Mouse (Mus musculus) hindbrain, embryonic 14.5 days (tissue): ENCODE results near the gene Tnfaip8l1. TPM values are rescaled to one million over a fixed set of nuclear protein-coding genes. Genes with fewer than 3 reads are reported as not detected.

Experiments used
- ATAC-seq: fragments of 200-750 bp; cut with Nextera tagmentation; 2 replicates; pipeline ENCODE4 v1.8.0; 2017; ENCODE audit warnings: moderate number of reproducible peaks, mild to moderate bottlenecking, moderate TSS enrichment, moderate library complexity; ENCODE audit not compliant: low FRiP score
- DNase-seq: peaks from one replicate; pipeline ENCODE4 v3.0.0-alpha.2; 2015; ENCODE audit warnings: low spot score
- H3K27ac ChIP-seq: fragments of 300-500 bp; sonication (generic); 2 replicates; pipeline ENCODE4 v1.5.1; 2014; ENCODE audit warnings: mild to moderate bottlenecking, moderate library complexity
- H3K27me3 ChIP-seq: fragments of 300-500 bp; sonication (generic); 2 replicates; pipeline ENCODE4 v1.6.1; 2014; ENCODE audit warnings: mild to moderate bottlenecking, low read length, mixed read lengths; ENCODE audit not compliant: control insufficient read depth, insufficient read depth
- H3K36me3 ChIP-seq: fragments of 300-500 bp; sonication (generic); replicated peaks from 2 replicates; pipeline ENCODE4 v1.6.1; 2014; ENCODE audit not compliant: control insufficient read depth, insufficient read depth
- H3K4me1 ChIP-seq: fragments of 300-500 bp; sonication (generic); replicated peaks from 2 replicates; pipeline ENCODE4 v1.6.1; 2014; ENCODE audit warnings: antibody characterized with exemption, low read length, mixed read lengths; ENCODE audit not compliant: control insufficient read depth, insufficient read depth
- H3K4me2 ChIP-seq: fragments of 300-500 bp; sonication (generic); replicated peaks from 2 replicates; pipeline ENCODE4 v1.6.1; 2014; ENCODE audit warnings: mild to moderate bottlenecking, moderate library complexity
- H3K4me3 ChIP-seq: fragments of 300-500 bp; sonication (generic); replicated peaks from 2 replicates; pipeline ENCODE4 v1.5.1; 2014; ENCODE audit warnings: mild to moderate bottlenecking, low read length
- H3K9ac ChIP-seq: fragments of 300-500 bp; sonication (generic); 2 replicates; pipeline ENCODE4 v1.6.1; 2014
- H3K9me3 ChIP-seq: fragments of 300-500 bp; sonication (generic); 2 replicates; pipeline ENCODE4 v1.6.1; 2016; ENCODE audit warnings: low read length; ENCODE audit not compliant: control insufficient read depth
- WGBS: fragments of 180-500 bp; shearing (Covaris S2); extraction: QIAGEN DNeasy Blood & Tissue Kit; methylation state at CpG from one replicate; pipeline ENCODE4 v1.1.7; 2014; 5-methylcytosine and 5-hydroxymethylcytosine counted together
- polyA plus RNA-seq: library from polyadenylated mRNA; unstranded; fragments of >200 nt; fragmentation: Nextera tagmentation; extraction: Ambion mirVana; gene quantifications from 2 replicates; pipeline ENCODE4 v1.2.1, GENCODE M21; 2014

The Tnfaip8l1 gene
- polyA plus RNA-seq, 1 experiment from 2014 or later = 8.4 TPM

GRCm38 (mm10) chr17:56206276-56206884 is 44.1 kb downstream of the Tnfaip8l1 start:
- no peak overlapping the region for H3K9ac ChIP-seq
- no peaks in the 10 kb centered on the region for H3K27me3 ChIP-seq
- WGBS = 91% methylated on average over 10 of the region's 10 CpGs
- DNase-seq (no peak), ATAC-seq (no peak)
- no peak overlapping the region for H3K27ac ChIP-seq
- no peak overlapping the region for H3K4me2 ChIP-seq
- H3K4me3 ChIP-seq = no peak overlapping the region
- H3K36me3 ChIP-seq = peaks cover 98% of the 10 kb centered on the region
- no peaks in the 10 kb centered on the region for H3K9me3 ChIP-seq
- no peaks in the 10 kb centered on the region for H3K4me1 ChIP-seq

- H3K9me3 ChIP-seq = no peaks in the 10 kb centered on the region
- WGBS = 91% methylated on average over 6 of the region's 6 CpGs
- H3K27ac ChIP-seq = no peak overlapping the region
- H3K36me3 ChIP-seq = peaks cover 98% of the 10 kb centered on the region
- no peaks in the 10 kb centered on the region for H3K4me1 ChIP-seq
- ATAC-seq (no peak), DNase-seq (no peak)
- no peak overlapping the region for H3K4me3 ChIP-seq
- no peak overlapping the region for H3K4me2 ChIP-seq
- no peaks in the 10 kb centered on the region for H3K27me3 ChIP-seq
- H3K9ac ChIP-seq = no peak overlapping the region
These were observed 44.9 kb downstream of the Tnfaip8l1 start for GRCm38 (mm10) chr17:56206986-56207674.

- H3K4me3 ChIP-seq = no peak overlapping the region
- no peaks in the 10 kb centered on the region for H3K9me3 ChIP-seq
- peaks cover 89% of the 10 kb centered on the region for H3K36me3 ChIP-seq
- H3K27ac ChIP-seq = no peak overlapping the region
- no peak for ATAC-seq
- WGBS = 92% methylated on average over 9 of the region's 9 CpGs
- H3K4me1 ChIP-seq = no peaks in the 10 kb centered on the region
- H3K4me2 ChIP-seq = no peak overlapping the region
- no peak overlapping the region for H3K9ac ChIP-seq
- no peak for DNase-seq
- H3K27me3 ChIP-seq = no peaks in the 10 kb centered on the region
These were observed 45.8 kb downstream of the Tnfaip8l1 start for GRCm38 (mm10) chr17:56207963-56208530.

GRCm38 (mm10) chr17:56208821-56209220 is 46.5 kb downstream of the Tnfaip8l1 start:
- H3K36me3 ChIP-seq = peaks cover 81% of the 10 kb centered on the region
- no peak for DNase-seq
- no peak overlapping the region for H3K27ac ChIP-seq
- H3K9ac ChIP-seq = no peak overlapping the region
- no peaks in the 10 kb centered on the region for H3K27me3 ChIP-seq
- no peak overlapping the region for H3K4me2 ChIP-seq
- no peak for ATAC-seq
- WGBS = 88% methylated on average over 3 of the region's 3 CpGs
- no peaks in the 10 kb centered on the region for H3K4me1 ChIP-seq
- H3K9me3 ChIP-seq = no peaks in the 10 kb centered on the region
- H3K4me3 ChIP-seq = no peak overlapping the region

GRCm38 (mm10) chr17:56211090-56211489 is 48.8 kb downstream of the Tnfaip8l1 start:
- Histone ChIP-seq H3K9me3 (no peaks in the 10 kb centered on the region), H3K27ac (no peak overlapping the region), H3K27me3 (no peaks in the 10 kb centered on the region), H3K4me2 (no peak overlapping the region), H3K9ac (no peak overlapping the region), H3K4me3 (no peak overlapping the region), H3K4me1 (no peaks in the 10 kb centered on the region), H3K36me3 (peaks cover 59% of the 10 kb centered on the region)
- WGBS = 97% methylated on average over 2 of the region's 2 CpGs
- no peak for DNase-seq
- no peak for ATAC-seq

GRCm38 (mm10) chr17:56212676-56213075 is 50.4 kb downstream of the Tnfaip8l1 start:
- H3K9ac ChIP-seq = no peak overlapping the region
- WGBS = 86% methylated on average over 6 of the region's 6 CpGs

GRCm38 (mm10) chr17:56214229-56214628 is 52.0 kb downstream of the Tnfaip8l1 start:
- Histone ChIP-seq H3K4me1 (peaks cover 18% of the 10 kb centered on the region), H3K36me3 (peaks cover 28% of the 10 kb centered on the region), H3K4me2 (no peak overlapping the region), H3K27ac (no peak overlapping the region), H3K27me3 (no peaks in the 10 kb centered on the region), H3K4me3 (no peak overlapping the region), H3K9me3 (no peaks in the 10 kb centered on the region), H3K9ac (no peak overlapping the region)
- DNase-seq = no peak
- no peak for ATAC-seq
- WGBS = 87% methylated on average over 1 of the region's 1 CpGs

More at GRCm38 (mm10) chr17:56212676-56213075, 50.4 kb downstream of the Tnfaip8l1 start:
- H3K4me3 ChIP-seq = no peak overlapping the region
- no peaks in the 10 kb centered on the region for H3K27me3 ChIP-seq
- H3K4me1 ChIP-seq = peaks cover 14% of the 10 kb centered on the region
- peaks cover 43% of the 10 kb centered on the region for H3K36me3 ChIP-seq
- no peak overlapping the region for H3K4me2 ChIP-seq
- H3K9me3 ChIP-seq = no peaks in the 10 kb centered on the region
- H3K27ac ChIP-seq = no peak overlapping the region
- ATAC-seq (no peak), DNase-seq (no peak)

GRCm38 (mm10) chr17:56217670-56218069 is 55.4 kb downstream of the Tnfaip8l1 start:
- peak overlapping the region; percentile 85 for H3K4me3 ChIP-seq
- no peaks in the 10 kb centered on the region; the same call in 1 of the 2 replicates for H3K36me3 ChIP-seq
- H3K4me2 ChIP-seq = peak overlapping the region; percentile 90
- 70% methylated on average over 13 of the region's 13 CpGs for WGBS
- no peak overlapping the region; the same call in 1 of the 2 replicates for H3K27ac ChIP-seq
- H3K9me3 ChIP-seq = no peaks in the 10 kb centered on the region
- peak overlapping the region; percentile 92 for H3K9ac ChIP-seq
- H3K27me3 ChIP-seq = no peaks in the 10 kb centered on the region
- no peak for ATAC-seq
- no peak for DNase-seq
- peaks cover 18% of the 10 kb centered on the region for H3K4me1 ChIP-seq

GRCm38 (mm10) chr17:56218377-56219191 is 56.3 kb downstream of the Tnfaip8l1 start, which contains the start of gene Dpp9:
Gene Dpp9 (minus strand): TSS chr17:56218905.
- H3K27ac ChIP-seq = peak within 1 kb of the TSS; percentile 86
- H3K4me1 ChIP-seq = peaks cover 18% of the 10 kb centered on the region
- no peaks in the 10 kb centered on the region for H3K9me3 ChIP-seq
- H3K27me3 ChIP-seq = no peaks in the 10 kb centered on the region
- no peaks in the 10 kb centered on the region; the same call in 1 of the 2 replicates for H3K36me3 ChIP-seq
- DNase-seq (peak; percentile 90), ATAC-seq (peak; percentile 99)
- peak within 1 kb of the TSS; percentile 90 for H3K4me2 ChIP-seq
- under 1% methylated on average over 71 of the region's 78 CpGs for WGBS
- H3K4me3 ChIP-seq = peak within 1 kb of the TSS; percentile 85
- peak within 1 kb of the TSS; percentile 92 for H3K9ac ChIP-seq
